Mouse (Mus musculus): ENCODE results near the gene Afmid. TPM values are rescaled to one million over a fixed set of nuclear protein-coding genes. Genes with fewer than 3 reads are reported as not detected.

Gene Afmid
- total and polyA plus RNA-seq, 3 experiments = 5.0 to 7.5 (median 7.3) TPM

- H3K79me2 ChIP-seq (replicated peaks; ENCODE audit: control insufficient read depth, extremely low read depth, insufficient read depth, poor library complexity, severe bottlenecking) = peaks cover 21% of the 10 kb centered on the region
- in situ Hi-C loops (cut with MboI; ENCODE audit: low pct_ligation_motif_present, low pct_unique_long_range_greater_than_20kb, low sequenced_read_pairs) = no loop called here
- no peak overlapping the region for H3K4me2 ChIP-seq (ENCODE audit: insufficient read depth, low read depth, poor library complexity, severe bottlenecking)
- H3K9ac ChIP-seq (ENCODE audit: insufficient read depth, low read depth) = no peak overlapping the region
- dilution Hi-C loops (cut with MboI; ENCODE audit: extremely low pct_ligation_motif_present, extremely low pct_unique_long_range_greater_than_20kb, low sequenced_read_pairs) = no loop called here
- H3K27me3 ChIP-seq (replicated peaks) = no peaks in the 10 kb centered on the region
- H3K4me1 ChIP-seq (ENCODE audit: control insufficient read depth in 1 of 2, insufficient read depth in 2 of 2) = peaks cover 11 to 39% of the 10 kb centered on the region in 2 experiments
- DNase-seq (ENCODE audit: extremely low read depth) = no peak
- no peaks in the 10 kb centered on the region for H3K9me3 ChIP-seq (replicated peaks; ENCODE audit: low read length)
- H3K36me3 ChIP-seq (replicated peaks in 1 of 2; ENCODE audit: control insufficient read depth in 1 of 2, insufficient read depth in 1 of 2, low read length in 1 of 2) = peaks cover 0 to 17% of the 10 kb centered on the region in 2 experiments
- H3K27ac ChIP-seq (ENCODE audit: insufficient read depth, low read depth) = no peak overlapping the region
- TF ChIP-seq USF2 (conservative IDR thresholded peaks at IDR 0.05; ENCODE audit: low read depth, low read length) = no peak
- H3K4me3 ChIP-seq (replicated peaks in 1 of 3; ENCODE audit: low read depth in 2 of 3, low read length in 2 of 3, poor library complexity in 1 of 3) = no peak overlapping the region
These were observed 4.7 kb downstream of the Afmid start for GRCm38 (mm10) chr11:117830401-117830800.

- peak overlapping the region; percentile 52 for H3K27ac ChIP-seq (ENCODE audit: insufficient read depth, low read depth)
- H3K4me3 ChIP-seq (replicated peaks in 1 of 3; ENCODE audit: low read depth in 2 of 3, low read length in 2 of 3, poor library complexity in 1 of 3) = peak overlapping the region; percentile 51 to 65 (median 62)
- in situ Hi-C loops (cut with MboI; ENCODE audit: low pct_ligation_motif_present, low pct_unique_long_range_greater_than_20kb, low sequenced_read_pairs) = no loop called here
- dilution Hi-C loops (cut with MboI; ENCODE audit: extremely low pct_ligation_motif_present, extremely low pct_unique_long_range_greater_than_20kb, low sequenced_read_pairs) = no loop called here
- no peaks in the 10 kb centered on the region for H3K27me3 ChIP-seq (replicated peaks)
- H3K9ac ChIP-seq (ENCODE audit: insufficient read depth, low read depth) = peak overlapping the region; percentile 35
- peaks cover 11 to 39% of the 10 kb centered on the region in 2 experiments for H3K4me1 ChIP-seq (ENCODE audit: control insufficient read depth in 1 of 2, insufficient read depth in 2 of 2)
- DNase-seq (ENCODE audit: extremely low read depth) = peak; percentile 97
- no peaks in the 10 kb centered on the region for H3K9me3 ChIP-seq (replicated peaks; ENCODE audit: low read length)
- H3K79me2 ChIP-seq (replicated peaks; ENCODE audit: control insufficient read depth, extremely low read depth, insufficient read depth, poor library complexity, severe bottlenecking) = peaks cover 4% of the 10 kb centered on the region
- H3K4me2 ChIP-seq (ENCODE audit: insufficient read depth, low read depth, poor library complexity, severe bottlenecking) = peak overlapping the region; percentile 75
- peaks cover 3 to 28% of the 10 kb centered on the region in 2 experiments for H3K36me3 ChIP-seq (replicated peaks in 1 of 2; ENCODE audit: control insufficient read depth in 1 of 2, insufficient read depth in 1 of 2, low read length in 1 of 2)
- TF ChIP-seq MYC (IDR thresholded peaks at IDR 0.05; ENCODE audit: low read depth, low read length) (peak; percentile 87; the same call in 1 of the 2 replicates), CTCF (conservative IDR thresholded peaks at IDR 0.05 in 1 of 2, IDR thresholded peaks at IDR 0.05 in 1 of 2; ENCODE audit: low read depth in 2 of 2, low read length in 2 of 2) (peak; percentile 66 to 92), E2F4 (IDR thresholded peaks at IDR 0.05; ENCODE audit: insufficient replicate concordance, low read depth, low read length) (no peak), ETS1 (conservative IDR thresholded peaks at IDR 0.05; ENCODE audit: low read depth, low read length) (peak; percentile 67; the same call in 1 of the 2 replicates), CHD2 (IDR thresholded peaks at IDR 0.05; ENCODE audit: low read length) (peak; percentile 72; the same call in 1 of the 2 replicates), ZKSCAN1 (IDR thresholded peaks at IDR 0.05; ENCODE audit: borderline replicate concordance, low read depth, low read length) (no peak), TBP (conservative IDR thresholded peaks at IDR 0.05; ENCODE audit: low read depth, low read length) (peak; percentile 78; the same call in 1 of the 2 replicates), RCOR1 (conservative IDR thresholded peaks at IDR 0.05; ENCODE audit: low read depth, low read length) (no peak), SIN3A (IDR thresholded peaks at IDR 0.05; ENCODE audit: low read length) (peak; percentile 99), MEF2A (IDR thresholded peaks at IDR 0.05; ENCODE audit: borderline replicate concordance, low read depth, low read length) (peak; percentile 27; the same call in 1 of the 2 replicates), ELF1 (IDR thresholded peaks at IDR 0.05; ENCODE audit: low read depth, low read length) (peak; percentile 69), BHLHE40 (IDR thresholded peaks at IDR 0.05; ENCODE audit: low read depth, low read length) (peak; percentile 62; the same call in 1 of the 2 replicates), NELFE (IDR thresholded peaks at IDR 0.05; ENCODE audit: low read depth, low read length) (peak; percentile 43; the same call in 1 of the 2 replicates), USF1 (IDR thresholded peaks at IDR 0.05; ENCODE audit: low read depth, low read length) (no peak), POLR2A (IDR thresholded peaks at IDR 0.05; ENCODE audit: low read depth, low read length) (peak; percentile 65), ZNF384 (IDR thresholded peaks at IDR 0.05; ENCODE audit: low read depth, low read length) (no peak), CHD1 (IDR thresholded peaks at IDR 0.05; ENCODE audit: low read depth, low read length) (no peak), UBTF (IDR thresholded peaks at IDR 0.05; ENCODE audit: low read depth, low read length) (0 out of 2 replicates have a peak, but pooled peaks have one; percentile 59), PAX5 (IDR thresholded peaks at IDR 0.05; ENCODE audit: low read length) (no peak), KAT2A (IDR thresholded peaks at IDR 0.05; ENCODE audit: insufficient replicate concordance, low read length) (no peak), POLR2AphosphoS2 (IDR thresholded peaks at IDR 0.05; ENCODE audit: low read depth, low read length) (peak; percentile 47; the same call in 1 of the 2 replicates), GABPA (IDR thresholded peaks at IDR 0.05; ENCODE audit: insufficient replicate concordance, low read depth, low read length) (no peak), ZC3H11A (IDR thresholded peaks at IDR 0.05; ENCODE audit: low read depth, low read length) (no peak), SMC3 (IDR thresholded peaks at IDR 0.05; ENCODE audit: low read depth, low read length) (peak; percentile 63), ZMIZ1 (IDR thresholded peaks at IDR 0.05; ENCODE audit: low read depth, low read length) (peak; percentile 22), JUND (conservative IDR thresholded peaks at IDR 0.05; ENCODE audit: low read depth, low read length) (no peak), RAD21 (IDR thresholded peaks at IDR 0.05; ENCODE audit: low read depth, low read length) (peak; percentile 65), MXI1 (IDR thresholded peaks at IDR 0.05; ENCODE audit: low read depth, low read length) (peak; percentile 90), USF2 (conservative IDR thresholded peaks at IDR 0.05; ENCODE audit: low read depth, low read length) (no peak; the same call in 1 of the 2 replicates), NRF1 (IDR thresholded peaks at IDR 0.05; ENCODE audit: low read depth, low read length) (no peak)
These were observed 6.6 kb downstream of the Afmid start for GRCm38 (mm10) chr11:117832086-117832969.
